Mouse (Mus musculus): Measurements from ENCODE around the gene Terb2. TPM values are rescaled to one million over a fixed set of nuclear protein-coding genes. Genes with fewer than 3 reads are reported as not detected.

Gene Terb2
- polyA plus RNA-seq (2012; rRNA removed): not detected in 2 replicates

DNA sequence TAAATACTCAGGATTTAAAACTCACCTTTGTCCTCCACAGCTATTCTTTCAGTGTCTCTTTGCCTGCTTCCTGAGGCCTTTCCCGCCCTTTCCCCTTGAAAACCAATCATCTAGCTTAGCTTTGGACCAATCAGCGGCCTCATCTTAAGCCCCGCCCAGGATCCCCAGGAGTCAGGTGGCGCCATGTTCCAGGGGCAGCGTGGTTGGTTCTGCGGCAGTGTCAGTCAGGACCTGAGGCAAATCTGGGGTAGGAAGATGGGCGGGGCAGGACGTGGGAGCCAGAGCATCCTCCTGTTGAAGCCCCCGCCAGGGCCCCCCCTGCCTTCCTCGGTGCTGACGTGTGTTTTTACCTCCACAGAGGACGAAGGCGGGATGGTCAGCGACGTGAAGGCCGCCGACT is at the start of gene Terb2, which contains the start of gene Patl2:
TSS of gene Terb2 (plus strand) at position 167 of the 400 bp plus-strand sequence.
TSS of gene Patl2 (minus strand) at position 84 of the 400 bp plus-strand sequence.

DNA sequence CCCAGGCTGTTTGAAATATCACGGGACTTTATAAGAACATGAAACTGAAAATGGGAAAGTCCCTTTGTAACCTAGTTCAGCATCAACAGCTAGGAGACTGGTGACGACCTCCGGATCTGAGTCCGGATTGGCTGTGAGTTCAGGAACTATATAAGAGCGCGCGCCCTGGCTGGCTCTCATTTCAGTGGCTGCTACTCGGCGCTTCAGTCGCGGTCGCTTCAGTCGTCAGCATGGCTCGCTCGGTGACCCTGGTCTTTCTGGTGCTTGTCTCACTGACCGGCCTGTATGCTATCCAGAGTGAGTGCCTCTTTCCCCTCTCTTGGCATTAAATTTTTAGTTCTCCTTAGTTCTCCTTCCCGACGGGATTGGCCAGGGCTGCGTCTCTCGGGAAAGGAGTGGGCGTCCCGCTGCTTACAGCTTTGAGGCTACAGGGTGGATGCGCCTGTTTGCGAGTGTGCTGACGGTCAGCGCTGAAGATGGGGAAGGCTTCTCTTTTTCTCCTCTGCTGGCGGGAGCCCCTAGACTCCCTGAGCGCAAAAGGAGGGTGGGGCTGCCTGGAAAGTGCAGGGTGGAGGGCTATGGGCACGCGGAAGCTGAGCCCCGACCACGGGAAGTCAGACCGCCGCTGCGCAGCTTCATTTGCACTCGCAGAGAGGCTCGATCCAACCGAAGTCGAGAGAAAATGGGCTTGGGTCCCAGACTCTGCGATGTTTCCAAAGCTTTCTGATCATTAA is 38.4 kb upstream of the Terb2 start, which contains the start of gene B2m:
TSS of gene B2m (plus strand) at position 179 of the 734 bp plus-strand sequence.

DNA sequence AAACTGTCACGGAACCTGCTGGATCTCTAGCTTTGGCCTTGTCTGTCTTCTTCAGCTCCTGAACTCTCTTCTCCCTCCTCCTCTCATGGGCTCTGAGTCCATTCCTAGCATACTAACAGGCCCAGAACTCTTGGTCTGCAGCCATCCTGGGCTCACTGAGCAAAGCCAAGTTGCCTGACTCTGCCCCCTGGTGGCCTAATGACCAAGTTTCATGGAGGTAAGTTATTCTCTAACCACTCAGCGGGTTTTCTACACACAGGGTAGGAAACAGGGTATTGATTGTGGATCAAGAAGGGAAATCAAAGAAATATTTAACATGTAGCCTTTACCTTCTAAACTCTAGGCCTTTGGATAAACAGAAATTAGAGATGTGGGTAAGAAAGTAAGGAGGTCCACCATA is 25.4 kb upstream of the Terb2 start, which contains the start of gene Trim69:
TSS of gene Trim69 (plus strand) at position 21 of the 400 bp plus-strand sequence.

DNA sequence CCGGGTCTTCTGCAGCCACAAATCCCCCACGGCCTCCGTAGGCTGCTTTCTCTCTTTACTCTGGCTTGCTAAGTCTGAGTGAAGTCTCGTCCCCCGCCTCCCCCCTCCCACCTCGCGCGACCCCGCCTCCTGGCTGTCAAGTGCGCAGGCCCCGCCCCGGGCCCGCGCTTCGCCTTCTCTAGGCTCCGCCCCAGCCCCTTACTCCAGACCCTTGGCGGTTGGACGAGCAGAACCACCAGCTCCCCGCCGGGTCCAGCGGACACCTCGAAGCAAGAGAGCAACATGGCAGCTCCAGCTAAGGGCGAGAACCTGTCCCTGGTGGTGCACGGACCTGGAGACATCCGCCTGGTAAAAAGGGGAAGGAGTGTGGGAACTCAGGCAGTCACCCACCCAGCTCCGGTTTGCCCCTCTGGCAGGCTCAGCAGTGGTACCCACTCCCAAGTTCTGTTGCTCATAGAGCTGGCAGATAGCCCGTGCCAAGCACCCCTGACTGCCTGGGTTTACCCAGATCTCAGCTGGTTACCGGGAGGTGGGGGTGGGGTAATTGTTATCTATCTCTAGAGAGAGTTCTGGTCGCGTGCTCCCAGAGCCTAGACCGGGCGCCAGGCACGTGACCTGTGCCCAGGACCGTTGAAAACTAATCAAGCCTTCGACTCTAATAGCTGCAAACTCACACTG is 48.7 kb downstream of the Terb2 start, which contains the start of gene Sord:
TSS of gene Sord (plus strand) at position 139 of the 678 bp plus-strand sequence.

Other genes starting within 250 kb of the Terb2 start
- 2.2 and 3.6 TPM in 2 replicates for gene Ctdspl2, start 230.3 kb upstream of the Terb2 start, polyA plus RNA-seq (2012; rRNA removed)
- not detected in 2 replicates for gene Mageb3, start 230.2 kb upstream of the Terb2 start, polyA plus RNA-seq (2012; rRNA removed)
- gene Eif3j1, start 157.7 kb upstream of the Terb2 start, polyA plus RNA-seq (2012; rRNA removed): 3.3 and 4.7 TPM in 2 replicates
- 7.1 and 10.1 TPM in 2 replicates for gene Spg11, start 67.9 kb upstream of the Terb2 start, polyA plus RNA-seq (2012; rRNA removed)
- gene B2m, start 38.6 kb upstream of the Terb2 start, polyA plus RNA-seq (2012; rRNA removed): 548 and 557 TPM in 2 replicates
- not detected in 2 replicates for gene Trim69, start 25.6 kb upstream of the Terb2 start, polyA plus RNA-seq (2012; rRNA removed)
- not detected in 2 replicates for gene Patl2, start 83 bp upstream of the Terb2 start, polyA plus RNA-seq (2012; rRNA removed)
- gene Sord, start 48.5 kb downstream of the Terb2 start, polyA plus RNA-seq (2012; rRNA removed): 28.9 and 32.5 TPM in 2 replicates
- 43.6 and 75.1 TPM in 2 replicates for gene Duox2, start 112.2 kb downstream of the Terb2 start, polyA plus RNA-seq (2012; rRNA removed)
- gene Duoxa2, start 112.6 kb downstream of the Terb2 start, polyA plus RNA-seq (2012; rRNA removed): 31.3 and 70.7 TPM in 2 replicates
- gene Duoxa1, start 127.5 kb downstream of the Terb2 start, polyA plus RNA-seq (2012; rRNA removed): 0.57 TPM in 1 of 2 replicates, not detected in the other
- gene Duox1, start 129.4 kb downstream of the Terb2 start, polyA plus RNA-seq (2012; rRNA removed): 0.12 and 0.20 TPM in 2 replicates
- gene Shf, start 182.9 kb downstream of the Terb2 start, polyA plus RNA-seq (2012; rRNA removed): 20.1 and 29.7 TPM in 2 replicates
- gene Slc28a2, start 240.2 kb downstream of the Terb2 start, polyA plus RNA-seq (2012; rRNA removed): 0.84 and 1.3 TPM in 2 replicates

Data from colon, adult 2 months (tissue).